Mouse (Mus musculus) embryonic facial prominence, embryonic 10.5 days (tissue): ENCODE measurements around the gene Trim47. TPM values are rescaled to one million over a fixed set of nuclear protein-coding genes. Genes with fewer than 3 reads are reported as not detected.
A peak's percentile ranks its signal among the peaks of the same experiment; 100 is the strongest.
"Not testable (repeated sequence)": the region's sequence is repeated elsewhere in the genome, so short reads cannot be mapped to it uniquely, and the experiment has no call there.

Experiments used
- DNase-seq: peaks from one replicate; pipeline ENCODE4 v3.0.0-alpha.2; 2017; ENCODE audit warnings: low spot score
- H3K27ac ChIP-seq: fragments of 300-500 bp; sonication (generic); replicated peaks from 2 replicates; pipeline ENCODE4 v1.5.1; 2016; ENCODE audit warnings: mild to moderate bottlenecking
- H3K27me3 ChIP-seq: fragments of 300-500 bp; sonication (generic); replicated peaks from 2 replicates; pipeline ENCODE4 v1.6.1; 2016; ENCODE audit warnings: low read depth, mild to moderate bottlenecking; ENCODE audit not compliant: poor library complexity, severe bottlenecking
- H3K36me3 ChIP-seq: fragments of 300-500 bp; sonication (generic); replicated peaks from 2 replicates; pipeline ENCODE4 v1.6.1; 2016; ENCODE audit warnings: mild to moderate bottlenecking, moderate library complexity
- H3K4me1 ChIP-seq: fragments of 300-500 bp; sonication (generic); 2 replicates; pipeline ENCODE4 v1.6.1; 2016
- H3K4me3 ChIP-seq: fragments of 300-500 bp; sonication (generic); 2 replicates; pipeline ENCODE4 v1.5.1; 2016; ENCODE audit warnings: mild to moderate bottlenecking, moderate library complexity
- H3K9me3 ChIP-seq: fragments of 300-500 bp; sonication (generic); 2 replicates; pipeline ENCODE4 v1.6.1; 2016; ENCODE audit warnings: mild to moderate bottlenecking
- WGBS: fragments of 180-500 bp; shearing (Covaris S2); methylation state at CpG from one replicate; pipeline ENCODE4 v1.1.7; 2016; 5-methylcytosine and 5-hydroxymethylcytosine counted together
- polyA plus RNA-seq: library from polyadenylated mRNA; unstranded; fragments of >200 nt; fragmentation: Nextera tagmentation; extraction: Ambion mirVana; gene quantifications from 2 replicates; pipeline ENCODE4 v1.2.1, GENCODE M21; 2016

The Trim47 gene
- polyA plus RNA-seq, 1 experiment from 2014 or later: 4.5 TPM

DNA sequence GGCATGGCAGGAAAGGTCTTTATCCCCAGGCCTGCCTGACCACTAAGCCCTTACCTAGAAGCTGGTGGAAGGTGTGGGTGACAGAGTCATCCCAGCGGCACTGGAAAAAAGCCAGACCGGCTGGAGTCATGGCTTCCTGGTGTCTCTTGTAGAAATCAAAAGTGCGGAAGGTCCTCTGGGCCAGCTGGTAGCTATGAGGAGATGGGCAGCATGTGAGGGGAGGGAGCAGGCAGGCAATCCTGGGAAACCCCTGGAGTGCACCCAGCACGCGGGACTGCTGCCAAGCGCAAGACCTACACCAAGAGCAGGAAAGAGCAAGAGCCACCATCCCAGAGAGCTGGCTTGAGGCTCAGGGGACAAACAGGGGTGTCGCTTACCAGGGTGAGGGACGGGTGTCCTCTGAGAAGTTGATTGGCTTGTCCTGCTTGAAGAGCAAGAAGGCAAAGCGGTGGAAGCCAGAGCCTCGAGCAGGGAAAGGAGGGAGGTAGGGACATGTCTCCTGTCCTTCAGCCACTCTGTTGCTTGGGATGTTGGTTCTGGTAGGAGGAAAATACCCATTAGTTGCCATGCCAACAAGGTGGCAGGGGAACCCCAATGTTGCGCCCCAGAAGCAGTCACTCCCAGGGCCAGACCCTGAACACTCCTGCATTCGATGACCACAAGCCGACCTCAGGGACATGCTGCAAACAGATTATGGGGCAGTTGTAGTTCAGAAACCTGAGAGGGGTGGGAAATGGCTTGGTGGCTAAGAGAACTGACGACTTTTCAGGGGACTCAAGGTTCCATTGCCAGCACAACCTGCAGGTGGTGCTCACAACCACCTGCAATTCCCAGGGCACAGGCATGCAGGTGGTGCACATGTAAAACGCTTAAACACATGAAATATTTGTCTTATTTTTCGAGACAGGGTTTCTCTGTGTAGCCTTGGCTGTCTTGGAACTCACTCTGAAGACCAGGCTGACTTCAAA, 5.6 kb upstream of the Trim47 start:
- H3K27me3 ChIP-seq: peaks cover 18% of the 10 kb centered on the region
- H3K9me3 ChIP-seq: no peaks in the 10 kb centered on the region
- peaks cover 60% of the 10 kb centered on the region for H3K36me3 ChIP-seq
- H3K4me3 ChIP-seq: no peak overlapping the region
- 84% methylated on average over 16 of the region's 16 CpGs for WGBS
- H3K27ac ChIP-seq: 0 out of 2 replicates have a peak overlapping the region, but pooled peaks have one; percentile 10
- peaks cover 60% of the 10 kb centered on the region for H3K4me1 ChIP-seq
- DNase-seq: no peak

DNA sequence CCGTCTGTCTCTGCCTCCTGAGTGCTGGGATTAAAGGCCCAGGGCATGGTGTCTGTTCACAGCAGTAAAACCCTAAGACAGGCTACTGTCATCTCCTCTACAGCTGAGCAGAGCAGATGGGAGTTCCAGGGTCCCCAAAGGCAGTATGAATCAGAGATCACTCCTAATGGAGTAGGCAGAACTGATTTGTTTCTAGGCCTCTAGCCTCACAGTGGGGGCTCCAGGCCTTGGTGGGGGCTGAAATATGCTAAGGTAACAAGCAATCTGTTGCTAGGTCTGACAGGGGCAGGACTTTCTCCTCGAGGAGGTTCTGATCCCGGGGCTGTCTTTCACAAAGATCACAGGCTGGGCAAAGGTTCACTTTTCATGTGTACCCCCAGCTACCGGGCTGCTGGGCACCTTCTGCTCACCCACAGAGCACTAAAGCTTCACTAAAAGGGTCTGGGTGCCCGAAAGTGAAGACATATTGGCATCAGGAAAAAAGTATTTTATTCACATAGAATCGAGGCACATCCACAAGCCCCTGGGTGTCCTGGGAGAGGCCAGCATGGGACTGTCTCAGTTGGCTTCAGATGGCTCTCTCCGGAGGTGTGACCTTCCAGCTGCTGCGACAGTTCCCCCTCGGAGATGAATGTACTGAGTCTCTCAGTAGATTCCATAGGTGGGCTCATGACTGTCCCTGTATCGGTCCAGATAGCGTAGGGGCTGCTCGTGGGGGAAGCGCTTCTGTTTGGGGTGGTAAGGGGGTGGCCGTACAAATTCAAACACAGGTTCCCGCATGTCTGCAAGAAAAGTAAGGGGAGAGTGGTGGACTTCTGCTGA, 4.5 kb upstream of the Trim47 start:
- H3K36me3 ChIP-seq: peaks cover 53% of the 10 kb centered on the region
- H3K27ac ChIP-seq: 0 out of 2 replicates have a peak overlapping the region, but pooled peaks have one; percentile 26
- H3K4me1 ChIP-seq: peaks cover 64% of the 10 kb centered on the region
- H3K4me3 ChIP-seq: peak overlapping the region; percentile 69
- peaks cover 18% of the 10 kb centered on the region for H3K27me3 ChIP-seq
- H3K9me3 ChIP-seq: no peaks in the 10 kb centered on the region
- 82% methylated on average over 15 of the region's 15 CpGs for WGBS
- no peak for DNase-seq

DNA sequence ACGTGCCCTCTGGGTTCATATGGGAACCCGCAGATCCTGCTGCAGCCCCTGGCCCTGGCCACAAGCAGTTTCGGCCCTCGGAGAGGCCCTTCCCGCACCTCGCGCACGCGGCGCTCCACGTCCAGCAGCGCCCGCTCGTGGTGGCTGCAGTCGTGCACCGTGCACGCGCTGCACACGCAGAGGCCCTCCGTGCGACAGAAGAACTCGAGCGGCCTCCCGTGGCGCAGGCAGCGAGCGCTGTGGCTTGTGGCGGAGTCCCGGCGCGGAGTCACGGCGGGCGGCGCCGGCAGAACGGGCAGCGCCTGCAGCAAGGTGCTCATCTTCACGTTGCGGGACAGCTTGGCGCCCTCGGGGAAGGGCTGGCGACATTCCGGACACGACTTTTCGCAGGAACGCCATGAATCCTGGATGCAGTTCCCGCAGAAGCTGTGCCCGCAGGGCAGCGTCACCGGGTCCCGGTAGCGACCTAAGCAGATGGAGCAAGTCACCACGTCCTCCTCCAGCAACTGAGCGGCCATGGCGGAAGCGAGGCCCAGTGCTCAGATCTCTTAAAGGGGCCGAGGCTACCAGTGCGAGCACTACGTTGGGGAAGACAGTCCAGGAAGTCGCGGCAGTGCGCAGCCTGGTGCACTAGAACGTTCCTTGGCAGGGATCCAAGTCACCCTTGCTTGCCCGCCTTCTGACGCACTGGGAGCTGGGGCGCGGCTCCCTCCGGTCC, 3.6 kb upstream of the Trim47 start, which contains the start of gene Trim65:
Trim65 (minus strand) TSS at position 641 of the 718 bp plus-strand sequence.
- Histone ChIP-seq H3K9me3 (no peaks in the 10 kb centered on the region), H3K27ac (peak within 1 kb of the TSS; percentile 90), H3K36me3 (peaks cover 51% of the 10 kb centered on the region), H3K4me1 (peaks cover 64% of the 10 kb centered on the region), H3K4me3 (peak within 1 kb of the TSS; percentile 69), H3K27me3 (peaks cover 18% of the 10 kb centered on the region)
- 2% methylated on average over 69 of the region's 69 CpGs for WGBS
- peak; percentile 90 for DNase-seq

DNA sequence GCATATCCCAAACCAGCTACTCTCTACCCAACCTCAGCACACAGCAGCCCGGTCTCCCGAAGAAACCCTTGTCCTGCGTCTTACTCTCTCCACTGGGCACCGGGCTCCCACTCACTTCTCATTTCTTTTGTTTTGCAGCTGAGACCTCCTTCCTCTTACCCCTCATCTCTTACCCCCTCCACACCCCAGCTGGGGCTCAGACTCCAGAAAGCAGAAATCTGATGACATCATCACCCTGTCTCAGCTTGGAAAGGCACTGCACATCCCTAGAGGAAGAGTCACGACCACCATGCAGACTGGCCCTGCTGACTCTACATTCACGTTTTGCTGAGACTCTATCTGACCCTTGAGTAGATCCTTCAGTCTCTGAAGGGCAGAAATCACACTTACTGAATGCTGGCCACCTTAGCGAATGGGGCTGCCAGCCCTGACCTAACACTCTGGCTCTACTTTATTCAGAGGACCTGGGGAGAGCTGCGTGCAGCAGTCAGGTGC, 3.0 kb upstream of the Trim47 start:
- DNase-seq: no peak
- Histone ChIP-seq H3K4me1 (peaks cover 64% of the 10 kb centered on the region), H3K27ac (peak overlapping the region; percentile 90), H3K27me3 (peaks cover 18% of the 10 kb centered on the region), H3K36me3 (peaks cover 50% of the 10 kb centered on the region), H3K9me3 (0 out of 2 replicates have a peak, but pooled peaks cover 3% of the 10 kb centered on the region), H3K4me3 (peak overlapping the region; percentile 69)
- 47% methylated on average over 8 of the region's 8 CpGs for WGBS

DNA sequence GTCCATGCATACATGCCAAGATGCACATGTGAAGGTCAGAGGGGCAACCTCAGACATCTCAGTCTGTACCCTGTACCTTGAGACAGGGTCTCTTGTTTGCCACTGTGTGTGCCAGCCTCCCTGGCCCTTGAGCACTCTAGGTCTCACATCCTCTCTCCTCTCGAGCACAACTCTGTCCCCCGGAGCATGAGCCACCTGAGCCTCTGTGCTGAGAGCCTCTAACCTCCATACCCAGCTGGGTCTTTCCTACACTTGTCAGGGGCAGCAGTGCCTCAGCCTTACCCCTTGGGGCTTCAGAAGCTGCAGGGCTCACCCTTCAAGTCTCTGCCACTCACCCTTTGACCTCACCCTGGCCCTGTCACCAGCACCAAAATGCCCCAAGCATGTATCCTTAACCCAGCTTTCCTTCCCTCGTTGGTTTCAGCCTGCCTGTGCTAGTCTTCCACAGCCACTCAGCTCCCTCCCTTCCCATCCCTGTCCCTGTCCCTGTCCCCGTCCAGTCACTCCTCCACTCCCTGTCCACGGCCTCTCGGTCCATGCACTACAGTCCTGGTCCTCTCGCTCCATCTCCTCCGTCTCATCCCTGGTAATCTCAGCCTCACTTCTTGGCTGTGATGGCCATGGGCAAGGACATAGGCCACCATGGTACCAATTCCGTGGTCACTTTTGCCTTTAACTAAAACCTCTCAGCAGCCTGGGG, 2.2 kb upstream of the Trim47 start:
- 74% methylated on average over 9 of the region's 9 CpGs for WGBS
- H3K9me3 ChIP-seq: 0 out of 2 replicates have a peak, but pooled peaks cover 3% of the 10 kb centered on the region
- peaks cover 64% of the 10 kb centered on the region for H3K4me1 ChIP-seq
- peaks cover 18% of the 10 kb centered on the region for H3K27me3 ChIP-seq
- H3K4me3 ChIP-seq: no peak overlapping the region
- peak overlapping the region; percentile 90; the same call in 1 of the 2 replicates for H3K27ac ChIP-seq
- peaks cover 42% of the 10 kb centered on the region for H3K36me3 ChIP-seq
- DNase-seq: no peak

DNA sequence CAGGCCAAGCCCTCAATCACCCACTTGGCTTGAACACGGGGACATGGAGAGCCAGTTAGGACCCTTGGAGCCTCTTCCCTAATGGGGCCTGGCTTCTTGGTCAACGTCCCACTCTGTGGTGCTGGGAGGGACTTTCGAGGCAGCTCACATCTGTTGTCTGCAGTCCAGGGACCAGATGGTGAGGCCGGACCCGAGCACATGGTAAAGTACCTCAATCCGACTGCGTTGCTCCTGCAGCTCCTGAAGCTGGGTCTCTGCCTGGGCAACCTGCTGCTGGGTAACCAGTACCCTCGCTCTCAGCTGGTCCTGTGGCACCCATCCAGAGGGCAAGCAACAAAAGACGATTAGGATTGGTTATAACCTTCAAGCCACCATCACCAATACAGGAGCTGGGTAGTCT, 976 bp upstream of the Trim47 start:
- Histone ChIP-seq H3K4me3 (peak overlapping the region; percentile 45), H3K9me3 (0 out of 2 replicates have a peak, but pooled peaks cover 3% of the 10 kb centered on the region), H3K4me1 (peaks cover 54% of the 10 kb centered on the region), H3K27ac (peak overlapping the region; percentile 81), H3K27me3 (peaks cover 18% of the 10 kb centered on the region), H3K36me3 (peaks cover 29% of the 10 kb centered on the region)
- no peak for DNase-seq
- WGBS: 84% methylated on average over 9 of the region's 9 CpGs

DNA sequence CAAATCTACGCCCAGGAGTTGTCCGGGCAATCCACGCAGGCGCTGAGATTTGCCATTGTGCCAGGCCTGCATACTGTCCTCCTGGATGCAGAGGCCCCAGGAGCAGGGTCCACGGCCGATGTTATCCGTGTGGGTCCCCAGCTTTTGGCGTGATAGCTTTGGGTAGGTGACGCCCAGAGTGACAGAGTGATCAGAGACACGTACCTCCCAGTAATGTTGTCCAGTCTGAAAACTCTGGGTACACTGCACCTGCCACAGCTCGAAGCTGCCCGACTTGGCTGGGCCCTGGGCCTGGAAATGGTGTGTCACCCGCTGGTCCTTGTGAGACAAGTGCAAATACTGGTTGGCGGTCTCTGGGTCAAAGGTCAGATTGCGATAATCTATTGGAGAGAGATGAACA, 749 bp downstream of the Trim47 start:
- DNase-seq: no peak

DNA sequence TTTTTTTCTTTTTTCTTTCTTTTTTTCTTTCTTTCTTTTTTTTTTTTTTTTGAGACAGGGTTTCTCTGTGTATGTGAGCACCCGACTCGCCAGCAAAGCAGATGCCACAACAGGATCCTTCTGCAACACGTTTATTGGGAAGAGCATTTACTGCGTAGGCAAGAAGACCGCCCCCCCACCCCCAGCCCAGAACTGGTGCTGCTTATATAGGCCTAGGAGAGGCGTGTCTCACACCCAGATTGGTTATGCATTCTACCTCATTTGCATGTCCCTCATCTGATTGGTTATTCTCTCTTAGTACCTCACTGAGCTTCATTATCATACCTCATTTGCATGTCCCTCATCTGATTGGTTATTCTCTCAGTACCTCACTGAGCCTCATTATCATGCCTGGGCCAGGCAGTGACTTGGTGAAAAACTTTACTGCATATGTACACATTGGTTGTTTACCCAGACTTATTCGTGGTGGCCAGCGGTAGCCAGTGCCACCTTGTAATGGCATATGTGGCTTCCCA, 5.2 kb downstream of the Trim47 start:
- not testable (repeated sequence) for DNase-seq, H3K27ac ChIP-seq, H3K27me3 ChIP-seq, H3K9me3 ChIP-seq, H3K4me3 ChIP-seq
- Histone ChIP-seq H3K36me3 (peaks cover 12% of the 10 kb centered on the region), H3K4me1 (peaks cover 16% of the 10 kb centered on the region)
- WGBS: 92% methylated on average over 8 of the region's 8 CpGs

More for the DNA sequence above, 749 bp downstream of the Trim47 start:
- H3K4me3 ChIP-seq: no peak overlapping the region
- H3K4me1 ChIP-seq: peaks cover 43% of the 10 kb centered on the region
- WGBS: 95% methylated on average over 15 of the region's 15 CpGs
- 0 out of 2 replicates have a peak, but pooled peaks cover 3% of the 10 kb centered on the region for H3K9me3 ChIP-seq
- H3K36me3 ChIP-seq: peaks cover 12% of the 10 kb centered on the region
- H3K27me3 ChIP-seq: peaks cover 18% of the 10 kb centered on the region
- H3K27ac ChIP-seq: no peak overlapping the region

DNA sequence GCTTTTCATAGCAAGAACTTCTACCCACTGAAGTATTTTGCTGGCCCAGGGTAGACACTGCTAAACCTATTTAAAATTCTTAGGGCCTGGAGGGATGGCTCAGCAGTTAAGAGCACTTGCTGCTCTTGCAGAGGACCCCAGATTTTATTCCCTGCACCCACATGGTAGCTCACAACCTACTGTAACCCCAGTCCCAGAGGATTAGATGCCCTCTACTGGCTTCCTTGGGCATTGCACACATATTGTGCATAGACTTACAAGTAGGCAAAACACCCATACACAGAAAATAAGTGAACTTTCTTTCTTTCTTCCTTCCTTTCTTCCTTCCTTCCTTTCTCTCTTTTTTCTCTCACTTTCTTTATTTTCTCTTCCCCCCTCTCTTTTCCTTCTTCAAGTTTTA, 9.2 kb downstream of the Trim47 start:
- H3K9me3 ChIP-seq: no peaks in the 10 kb centered on the region
- peak overlapping the region; percentile 68 for H3K27ac ChIP-seq
- H3K27me3 ChIP-seq: peaks cover 5% of the 10 kb centered on the region
- peaks cover 17% of the 10 kb centered on the region for H3K4me1 ChIP-seq
- no peaks in the 10 kb centered on the region for H3K36me3 ChIP-seq
- no peak overlapping the region for H3K4me3 ChIP-seq
- no peak for DNase-seq

DNA sequence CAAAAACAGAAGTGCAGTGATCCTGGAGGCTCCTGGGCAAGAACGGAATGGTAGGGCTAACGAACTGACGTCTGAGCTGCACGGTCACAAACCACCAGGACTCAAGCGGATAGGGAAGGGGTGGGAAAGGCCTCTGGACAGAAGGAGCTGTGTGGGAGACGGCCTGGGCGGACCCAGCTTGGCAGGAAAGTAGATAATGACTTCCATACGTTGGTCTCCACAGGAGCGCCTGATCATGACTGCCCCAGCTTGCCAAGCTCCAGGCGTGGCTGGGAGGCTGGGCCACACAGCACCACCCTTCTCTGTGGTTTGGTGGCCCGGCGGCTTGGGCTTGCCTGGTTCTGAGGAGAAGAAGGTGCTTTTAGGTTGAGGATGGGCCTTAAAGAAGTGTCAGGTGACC, 9.8 kb downstream of the Trim47 start:
- no peaks in the 10 kb centered on the region for H3K36me3 ChIP-seq
- no peaks in the 10 kb centered on the region for H3K9me3 ChIP-seq
- peaks cover 17% of the 10 kb centered on the region for H3K4me1 ChIP-seq
- H3K27me3 ChIP-seq: peaks cover 9% of the 10 kb centered on the region
- peak overlapping the region; percentile 68 for H3K27ac ChIP-seq
- peak; percentile 71 for DNase-seq
- H3K4me3 ChIP-seq: peak overlapping the region; percentile 23; the same call in 1 of the 2 replicates
- WGBS: 39% methylated on average over 12 of the region's 12 CpGs

DNA sequence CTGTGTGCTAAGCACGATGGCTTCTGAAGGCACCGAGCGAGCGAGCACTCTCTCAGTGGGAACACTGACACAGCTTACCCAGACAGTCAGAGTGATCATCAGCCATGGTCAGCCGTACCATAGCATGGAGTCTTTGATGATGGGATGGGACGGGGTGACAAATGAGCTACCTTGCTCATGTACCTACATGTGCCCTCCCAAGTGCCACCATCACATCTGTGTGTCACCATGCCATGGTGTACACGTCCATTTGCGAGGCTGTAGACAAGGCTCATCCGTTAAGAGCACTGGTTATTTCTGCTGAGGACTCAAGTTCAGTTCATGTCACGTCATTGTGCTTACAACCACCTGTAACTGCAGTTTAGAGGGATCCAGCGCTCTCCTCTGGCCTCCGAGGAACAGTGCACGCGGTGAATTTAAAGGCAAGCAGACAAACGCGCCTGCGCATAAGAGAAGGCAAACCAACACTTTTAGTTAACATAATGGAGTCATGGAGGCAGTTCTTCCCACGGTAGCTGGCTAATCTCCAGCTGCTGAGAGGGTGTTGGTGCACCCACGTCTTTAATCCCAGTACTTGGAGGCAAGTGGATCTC, 15.3 kb downstream of the Trim47 start:
- Histone ChIP-seq H3K27ac (no peak overlapping the region), H3K4me1 (peaks cover 41% of the 10 kb centered on the region), H3K4me3 (no peak overlapping the region), H3K36me3 (no peaks in the 10 kb centered on the region), H3K9me3 (no peaks in the 10 kb centered on the region), H3K27me3 (peaks cover 65% of the 10 kb centered on the region)
- DNase-seq: no peak
- WGBS: 83% methylated on average over 19 of the region's 19 CpGs
